Comparison of ENCODE assay signal across 15 mouse cellular contexts in genomic region chr14:71963389-71964169, GRCm38 (mm10).
DNase-seq lines count a peak whose midpoint lies in the region; ATAC-seq and TF ChIP-seq lines count a peak whose summit lies in the region.
"Had no signal": no experiment of that assay in that cellular context is flagged by ENCODE, and none has a peak within 500 bp of the region (broad histone marks: within the 10 kb centered on the region; RNA-seq: fewer than 3 reads in every experiment).

No protein-coding gene starts in this region.

- ATAC-seq in forebrain, embryonic 13.5 days, result peak; percentile 95
- peak; percentile 83 for ATAC-seq in hindbrain, embryonic 14.5 days (ENCODE audit: low FRiP score)
- ATAC-seq in midbrain, embryonic 16.5 days, result peak; percentile 90
- ATAC-seq: activated CD4-positive, CD25-positive, alpha-beta regulatory T cell, adult 4 months had no signal

- H3K27me3 ChIP-seq in forebrain, embryonic 13.5 days, result peaks cover 20% of the 10 kb centered on the region; the same call in 1 of the 2 replicates
- H3K27me3 ChIP-seq in hindbrain, embryonic 14.5 days (ENCODE audit: control insufficient read depth, insufficient read depth, low read length), result peaks cover 5% of the 10 kb centered on the region; the same call in 1 of the 2 replicates
- H3K27me3 ChIP-seq in midbrain, embryonic 16.5 days (ENCODE audit: control insufficient read depth, insufficient read depth, low read depth, low read length), result no peaks in the 10 kb centered on the region
- H3K27me3 ChIP-seq: embryonic facial prominence, embryonic 12.5 days; heart, embryonic 13.5 days; lung, embryonic 15.5 days had no signal

- peak; percentile 92 for DNase-seq in brain, embryonic 14.5 days (ENCODE audit: low read depth)
- DNase-seq in hindbrain, embryonic 14.5 days (ENCODE audit: low spot score), result peak; percentile 48
- no peak for DNase-seq in thymus, adult 18-20 months
- no peak for DNase-seq in yolk sac, embryonic 10.5 days (ENCODE audit: low spot score)
- no peak for DNase-seq in spleen, postnatal 10 days (ENCODE audit: low spot score in 2 of 2)
- no peak for DNase-seq in thymus, postnatal 25 days
- DNase-seq: cerebellum, adult 8-10 months; kidney, adult 8-10 months; liver had no signal

- TF ChIP-seq POLR2A in brain, embryonic 14.5 days (IDR thresholded peaks at IDR 0.05; ENCODE audit: borderline replicate concordance, extremely low read depth, insufficient read depth, insufficient read length, poor library complexity, severe bottlenecking), result no peak

- 0% methylated on average over 4 of the region's 4 CpGs for WGBS in forebrain, embryonic 13.5 days
- WGBS in hindbrain, embryonic 14.5 days, result 3% methylated on average over 4 of the region's 4 CpGs
- under 1% methylated on average over 4 of the region's 4 CpGs for WGBS in midbrain, embryonic 16.5 days

- H3K4me3 ChIP-seq in forebrain, embryonic 13.5 days, result no peak overlapping the region
- H3K4me3 ChIP-seq in hindbrain, embryonic 14.5 days (replicated peaks; ENCODE audit: low read length), result no peak overlapping the region
- no peak overlapping the region for H3K4me3 ChIP-seq in midbrain, embryonic 16.5 days (ENCODE audit: low read depth, low read length)
- H3K4me3 ChIP-seq: embryonic facial prominence, embryonic 12.5 days; heart, embryonic 13.5 days; lung, embryonic 15.5 days had no signal

- no peak for TF ChIP-seq CTCF in brain, embryonic 14.5 days (IDR thresholded peaks at IDR 0.05; ENCODE audit: borderline replicate concordance, extremely low read depth, insufficient read depth, insufficient read length)

- H3K9ac ChIP-seq in forebrain, embryonic 13.5 days, result no peak overlapping the region
- H3K9ac ChIP-seq in hindbrain, embryonic 14.5 days, result no peak overlapping the region
- no peak overlapping the region for H3K9ac ChIP-seq in midbrain, embryonic 16.5 days (ENCODE audit: low read depth, low read length)
- H3K9ac ChIP-seq: embryonic facial prominence, embryonic 12.5 days; heart, embryonic 13.5 days; lung, embryonic 15.5 days had no signal

- no peak overlapping the region for H3K4me2 ChIP-seq in forebrain, embryonic 13.5 days
- no peak overlapping the region for H3K4me2 ChIP-seq in hindbrain, embryonic 14.5 days (replicated peaks)
- H3K4me2 ChIP-seq in midbrain, embryonic 16.5 days (ENCODE audit: low read length), result no peak overlapping the region
- H3K4me2 ChIP-seq: embryonic facial prominence, embryonic 12.5 days; heart, embryonic 13.5 days; lung, embryonic 15.5 days had no signal

- peaks cover 16% of the 10 kb centered on the region for H3K4me1 ChIP-seq in forebrain, embryonic 13.5 days
- H3K4me1 ChIP-seq in hindbrain, embryonic 14.5 days (replicated peaks; ENCODE audit: control insufficient read depth, insufficient read depth, low read length), result no peaks in the 10 kb centered on the region
- peaks cover 9% of the 10 kb centered on the region for H3K4me1 ChIP-seq in midbrain, embryonic 16.5 days (ENCODE audit: control insufficient read depth, insufficient read depth, low read length)
- H3K4me1 ChIP-seq: embryonic facial prominence, embryonic 12.5 days; heart, embryonic 13.5 days; lung, embryonic 15.5 days had no signal

- no peaks in the 10 kb centered on the region; the same call in 1 of the 2 replicates for H3K9me3 ChIP-seq in forebrain, embryonic 13.5 days (replicated peaks)
- no peaks in the 10 kb centered on the region for H3K9me3 ChIP-seq in hindbrain, embryonic 14.5 days (ENCODE audit: control insufficient read depth, low read length)
- H3K9me3 ChIP-seq in midbrain, embryonic 16.5 days (replicated peaks; ENCODE audit: control insufficient read depth, low read length, poor library complexity, severe bottlenecking), result no peaks in the 10 kb centered on the region
- H3K9me3 ChIP-seq: embryonic facial prominence, embryonic 12.5 days; heart, embryonic 13.5 days; lung, embryonic 15.5 days had no signal

- no peak overlapping the region for H3K27ac ChIP-seq in forebrain, embryonic 13.5 days
- H3K27ac ChIP-seq in hindbrain, embryonic 14.5 days, result 0 out of 2 replicates have a peak overlapping the region, but pooled peaks have one; percentile 2
- H3K27ac ChIP-seq in midbrain, embryonic 16.5 days (ENCODE audit: low read length), result no peak overlapping the region
- H3K27ac ChIP-seq: embryonic facial prominence, embryonic 12.5 days; heart, embryonic 13.5 days; lung, embryonic 15.5 days had no signal

- no peaks in the 10 kb centered on the region for H3K36me3 ChIP-seq in forebrain, embryonic 13.5 days (ENCODE audit: poor library complexity, severe bottlenecking)
- no peaks in the 10 kb centered on the region for H3K36me3 ChIP-seq in hindbrain, embryonic 14.5 days (replicated peaks; ENCODE audit: control insufficient read depth, insufficient read depth)
- H3K36me3 ChIP-seq in midbrain, embryonic 16.5 days (ENCODE audit: control insufficient read depth, insufficient read depth, low read length), result no peaks in the 10 kb centered on the region
- H3K36me3 ChIP-seq: embryonic facial prominence, embryonic 12.5 days; heart, embryonic 13.5 days; lung, embryonic 15.5 days had no signal

Comparison
In these comparisons a context has a peak if more than half of its experiments do, and no peak if none do; other contexts are left out.
1. DNase-seq: peak in brain, embryonic 14.5 days (single experiment) and hindbrain, embryonic 14.5 days (single experiment); none in thymus, adult 18-20 months (0 of 2), yolk sac, embryonic 10.5 days (single experiment), spleen, postnatal 10 days (0 of 2) and thymus, postnatal 25 days (single experiment).
2. Peak in every context shown above with its lines, with median percentiles within 50 percentile points of each other: ATAC-seq.